Mouse (Mus musculus) heart, embryonic 16.5 days (tissue): Measurements from ENCODE around the gene Galt. TPM values are rescaled to one million over a fixed set of nuclear protein-coding genes. Genes with fewer than 3 reads are reported as not detected.

Source experiments
- ATAC-seq: fragments of 200-750 bp; cut with Nextera tagmentation; replicated peaks from 2 replicates; pipeline ENCODE4 v1.8.0; 2017; ENCODE audit warnings: moderate number of reproducible peaks; ENCODE audit not compliant: insufficient read depth, low FRiP score; ENCODE audit errors: extremely low read depth
- H3K27ac ChIP-seq: fragments of 300-500 bp; sonication (generic); 2 replicates; pipeline ENCODE4 v1.5.1; 2014; ENCODE audit warnings: mild to moderate bottlenecking, low read length, control low read depth, moderate library complexity
- H3K27me3 ChIP-seq: fragments of 300-500 bp; sonication (generic); 2 replicates; pipeline ENCODE4 v1.6.1; 2014; ENCODE audit warnings: low read length, mixed read lengths; ENCODE audit not compliant: control insufficient read depth, insufficient read depth
- H3K36me3 ChIP-seq: fragments of 300-500 bp; sonication (generic); 2 replicates; pipeline ENCODE4 v1.6.1; 2014; ENCODE audit not compliant: control insufficient read depth, insufficient read depth
- H3K4me1 ChIP-seq: fragments of 300-500 bp; sonication (generic); 2 replicates; pipeline ENCODE4 v1.6.1; 2014; ENCODE audit warnings: low read length, mixed read lengths; ENCODE audit not compliant: control insufficient read depth, insufficient read depth
- H3K4me2 ChIP-seq: fragments of 300-500 bp; sonication (generic); 2 replicates; pipeline ENCODE4 v1.6.1; 2014; ENCODE audit warnings: low read depth, mild to moderate bottlenecking, control low read depth, low read length
- H3K4me3 ChIP-seq: fragments of 300-500 bp; sonication (generic); 2 replicates; pipeline ENCODE4 v1.5.1; 2014; ENCODE audit warnings: mild to moderate bottlenecking, control low read depth, low read length
- H3K9ac ChIP-seq: fragments of 300-500 bp; sonication (generic); 2 replicates; pipeline ENCODE4 v1.6.1; 2014; ENCODE audit warnings: low read length, control low read depth
- H3K9me3 ChIP-seq: fragments of 300-500 bp; sonication (generic); replicated peaks from 2 replicates; pipeline ENCODE4 v1.6.1; 2016; ENCODE audit warnings: low read length; ENCODE audit not compliant: control insufficient read depth
- WGBS: fragments of 180-500 bp; shearing (Covaris S2); extraction: QIAGEN DNeasy Blood & Tissue Kit; methylation state at CpG from one replicate; pipeline ENCODE4 v1.1.7; 2014; 5-methylcytosine and 5-hydroxymethylcytosine counted together
- polyA plus RNA-seq: library from polyadenylated mRNA; unstranded; fragments of >200 nt; fragmentation: Nextera tagmentation; extraction: Ambion mirVana; gene quantifications from 2 replicates; pipeline ENCODE4 v1.2.1, GENCODE M21; 2015

Galt gene
- polyA plus RNA-seq, 1 experiment from 2014 or later: 60.6 TPM

DNA sequence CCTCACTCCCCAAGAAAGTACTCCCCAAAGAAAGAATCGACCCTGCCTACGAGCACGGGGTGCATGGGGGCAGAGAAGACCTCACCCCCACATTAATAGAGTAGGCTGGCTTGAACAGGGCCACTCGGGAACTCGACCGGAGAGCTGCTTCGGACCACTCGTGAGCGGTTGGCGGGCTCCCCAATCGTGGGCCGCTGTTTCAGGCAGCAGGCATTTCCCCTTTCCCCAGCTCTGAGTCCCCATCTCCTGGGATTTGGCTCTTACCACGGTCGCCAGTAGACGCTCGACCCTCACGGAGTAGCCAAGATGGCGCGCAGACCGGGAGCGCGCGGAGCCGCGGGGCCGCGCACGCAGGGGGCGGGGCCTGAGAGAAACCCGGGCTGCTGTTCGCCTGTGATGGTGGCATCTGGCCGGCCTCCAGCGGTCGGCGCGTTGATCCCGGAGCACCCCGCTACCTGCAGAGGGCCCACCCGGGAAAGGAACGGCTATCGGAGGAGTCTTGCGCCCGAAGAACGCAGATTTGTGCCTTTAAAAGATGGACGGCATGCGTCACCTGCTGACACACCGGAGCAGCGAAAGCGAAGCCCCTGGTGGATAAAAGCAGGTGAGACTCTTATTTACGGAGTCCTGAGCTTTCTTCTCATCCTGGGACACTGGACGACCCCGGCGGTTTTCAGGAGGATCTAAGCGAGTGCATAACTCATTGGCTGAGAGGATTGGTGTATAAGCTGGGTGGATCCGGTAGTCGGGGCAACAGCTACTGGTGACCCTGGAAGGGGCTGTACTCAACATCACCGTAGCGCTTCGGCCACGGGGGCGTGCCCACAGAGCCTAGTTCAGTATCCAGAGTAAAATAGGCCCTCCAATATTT is 41.6 kb upstream of the Galt start, which contains the start of gene Rpp25l:
Rpp25l (minus strand) TSS at position 338 of the 871 bp plus-strand sequence.
- no peaks in the 10 kb centered on the region for H3K27me3 ChIP-seq
- peak within 1 kb of the TSS; percentile 81 for H3K4me2 ChIP-seq
- peaks cover 19% of the 10 kb centered on the region for H3K4me1 ChIP-seq
- H3K36me3 ChIP-seq: peaks cover 4% of the 10 kb centered on the region; the same call in 1 of the 2 replicates
- H3K9ac ChIP-seq: peak within 1 kb of the TSS; percentile 98
- H3K27ac ChIP-seq: peak within 1 kb of the TSS; percentile 75
- H3K9me3 ChIP-seq: no peaks in the 10 kb centered on the region
- H3K4me3 ChIP-seq: peak within 1 kb of the TSS; percentile 88
- ATAC-seq: peak; percentile 75
- under 1% methylated on average over 61 of the region's 61 CpGs for WGBS

DNA sequence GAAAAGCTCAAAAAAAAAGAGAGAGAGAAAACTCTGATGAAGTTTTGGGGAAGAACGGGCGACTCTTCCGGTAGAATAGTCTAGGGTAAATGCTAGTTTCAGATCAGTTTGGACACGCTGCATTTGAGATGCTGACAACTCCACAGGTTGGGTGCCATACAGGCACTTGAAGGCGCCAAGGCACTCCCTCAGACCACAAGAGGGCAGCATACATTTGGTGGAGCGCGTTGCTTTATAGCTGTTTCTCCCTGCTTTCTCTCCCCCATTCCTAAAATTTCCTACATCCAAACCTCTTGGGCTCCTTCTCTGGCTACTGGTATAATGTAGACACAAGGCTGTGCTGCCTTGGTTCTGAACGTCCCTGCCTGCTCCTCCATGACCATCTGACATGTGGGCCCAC is 40.8 kb upstream of the Galt start:
- Histone ChIP-seq H3K9ac (no peak overlapping the region), H3K27ac (no peak overlapping the region), H3K36me3 (peaks cover 10% of the 10 kb centered on the region), H3K4me3 (peak overlapping the region; percentile 88), H3K4me1 (peaks cover 19% of the 10 kb centered on the region), H3K9me3 (no peaks in the 10 kb centered on the region), H3K4me2 (peak overlapping the region; percentile 81), H3K27me3 (no peaks in the 10 kb centered on the region)
- WGBS: 15% methylated on average over 8 of the region's 8 CpGs
- ATAC-seq: 0 out of 2 replicates have a peak, but pooled peaks have one; percentile 34

DNA sequence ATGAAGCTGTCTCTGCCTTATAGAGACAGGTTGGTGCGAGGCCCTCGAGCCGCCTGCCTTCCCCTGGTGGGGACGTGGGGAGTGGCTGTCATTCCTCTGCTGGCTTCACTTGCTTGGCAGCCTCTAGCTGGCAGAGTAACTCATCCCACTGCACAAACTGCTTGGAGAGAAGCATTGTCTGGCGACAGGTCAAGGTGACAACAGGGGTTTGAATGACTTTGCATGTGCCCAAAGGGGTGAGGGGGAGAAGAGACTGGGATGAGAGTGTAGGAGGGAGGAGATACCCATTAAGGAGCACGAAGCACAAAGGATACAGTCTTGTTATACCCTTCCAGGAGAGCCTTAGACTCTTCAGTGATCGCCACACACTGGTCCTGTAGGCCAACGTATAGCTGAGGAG is 39.9 kb upstream of the Galt start:
- WGBS: 63% methylated on average over 8 of the region's 8 CpGs
- peaks cover 14% of the 10 kb centered on the region for H3K36me3 ChIP-seq
- no peak for ATAC-seq

DNA sequence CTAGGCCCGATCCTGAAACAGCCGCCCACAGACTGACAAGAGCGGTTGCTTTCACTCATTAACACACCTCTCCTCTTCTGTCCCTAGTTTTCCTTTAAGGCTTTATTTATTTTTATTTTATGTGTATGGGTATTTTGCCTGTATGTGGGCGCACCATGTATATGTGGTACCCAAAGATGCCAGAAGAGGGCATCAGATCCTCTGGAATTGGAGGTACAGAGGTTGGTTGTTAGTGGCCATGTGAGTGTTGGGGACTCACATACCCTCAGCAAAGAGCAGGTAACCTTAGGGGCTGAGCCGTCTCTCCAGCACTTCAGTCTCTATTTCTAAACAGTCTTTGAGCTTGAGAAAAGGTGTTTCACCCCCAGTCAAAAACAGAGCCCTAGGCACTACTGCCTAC is 39.4 kb upstream of the Galt start:
- no peaks in the 10 kb centered on the region for H3K27me3 ChIP-seq
- no peak overlapping the region for H3K4me3 ChIP-seq
- peaks cover 19% of the 10 kb centered on the region for H3K4me1 ChIP-seq
- H3K9me3 ChIP-seq: no peaks in the 10 kb centered on the region
- H3K4me2 ChIP-seq: no peak overlapping the region
- no peak overlapping the region for H3K27ac ChIP-seq
- H3K9ac ChIP-seq: no peak overlapping the region
- WGBS: 87% methylated on average over 5 of the region's 5 CpGs
- H3K36me3 ChIP-seq: peaks cover 14% of the 10 kb centered on the region
- ATAC-seq: no peak

More for the DNA sequence above, 39.9 kb upstream of the Galt start:
- Histone ChIP-seq H3K4me2 (no peak overlapping the region), H3K4me1 (peaks cover 19% of the 10 kb centered on the region), H3K27ac (no peak overlapping the region), H3K27me3 (no peaks in the 10 kb centered on the region), H3K9me3 (no peaks in the 10 kb centered on the region), H3K4me3 (no peak overlapping the region), H3K9ac (no peak overlapping the region)

DNA sequence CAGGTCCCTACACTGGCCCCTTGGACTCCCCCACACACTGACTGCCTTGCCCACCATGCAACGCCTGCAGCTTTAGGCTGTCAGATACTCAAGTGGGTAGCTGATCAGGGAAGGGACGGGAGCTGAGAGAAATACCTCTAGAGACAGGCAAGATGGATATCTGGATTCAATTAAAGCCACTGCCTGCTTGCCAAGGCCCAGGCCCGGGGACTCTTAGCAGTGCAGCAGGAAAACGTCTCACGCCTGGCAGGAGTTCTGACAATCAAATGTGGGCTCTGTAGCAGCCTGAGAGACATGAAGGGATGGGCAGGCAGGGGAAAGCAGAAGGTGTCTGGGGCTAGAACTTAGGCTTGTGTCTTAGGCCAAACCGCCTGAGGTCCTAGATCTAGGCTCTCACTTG is 38.2 kb upstream of the Galt start:
- H3K27ac ChIP-seq: no peak overlapping the region
- H3K27me3 ChIP-seq: no peaks in the 10 kb centered on the region
- peaks cover 14% of the 10 kb centered on the region for H3K36me3 ChIP-seq
- H3K4me2 ChIP-seq: no peak overlapping the region
- H3K9me3 ChIP-seq: no peaks in the 10 kb centered on the region
- WGBS: 57% methylated on average over 6 of the region's 6 CpGs
- no peak overlapping the region for H3K4me3 ChIP-seq
- ATAC-seq: no peak
- H3K4me1 ChIP-seq: peaks cover 18% of the 10 kb centered on the region
- no peak overlapping the region for H3K9ac ChIP-seq

DNA sequence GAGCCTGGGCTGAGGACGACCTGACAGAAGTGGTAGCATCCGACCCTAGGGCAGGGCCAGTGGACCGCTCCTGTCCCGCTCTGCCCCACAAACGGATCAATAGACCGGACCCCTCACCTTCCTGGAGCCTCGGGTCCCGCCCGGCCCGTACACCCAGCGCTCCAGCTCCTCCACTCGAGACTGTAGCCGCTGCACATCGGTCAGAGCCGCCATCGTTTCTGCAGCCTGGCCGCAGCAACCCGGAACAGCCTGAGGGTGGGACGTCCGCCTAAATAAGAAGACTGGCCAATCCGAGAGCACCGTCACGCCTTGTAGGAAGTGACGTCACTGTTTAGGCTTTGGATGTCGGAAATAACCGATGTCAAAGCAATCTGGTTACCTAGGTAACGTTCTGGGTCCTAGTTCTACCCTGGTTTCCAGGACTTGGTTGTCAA is 32.1 kb upstream of the Galt start, which contains the start of gene Dctn3:
Dctn3 (minus strand) TSS at position 253 of the 434 bp plus-strand sequence.
- under 1% methylated on average over 27 of the region's 27 CpGs for WGBS
- peaks cover 43% of the 10 kb centered on the region for H3K27me3 ChIP-seq
- H3K4me1 ChIP-seq: peaks cover 12% of the 10 kb centered on the region; the same call in 1 of the 2 replicates
- peak within 1 kb of the TSS; percentile 89 for H3K4me2 ChIP-seq
- no peaks in the 10 kb centered on the region for H3K9me3 ChIP-seq
- ATAC-seq: peak; percentile 96
- H3K4me3 ChIP-seq: peak within 1 kb of the TSS; percentile 91
- H3K36me3 ChIP-seq: peaks cover 14% of the 10 kb centered on the region
- peak within 1 kb of the TSS; percentile 90 for H3K9ac ChIP-seq
- no peak within 1 kb of the TSS for H3K27ac ChIP-seq

DNA sequence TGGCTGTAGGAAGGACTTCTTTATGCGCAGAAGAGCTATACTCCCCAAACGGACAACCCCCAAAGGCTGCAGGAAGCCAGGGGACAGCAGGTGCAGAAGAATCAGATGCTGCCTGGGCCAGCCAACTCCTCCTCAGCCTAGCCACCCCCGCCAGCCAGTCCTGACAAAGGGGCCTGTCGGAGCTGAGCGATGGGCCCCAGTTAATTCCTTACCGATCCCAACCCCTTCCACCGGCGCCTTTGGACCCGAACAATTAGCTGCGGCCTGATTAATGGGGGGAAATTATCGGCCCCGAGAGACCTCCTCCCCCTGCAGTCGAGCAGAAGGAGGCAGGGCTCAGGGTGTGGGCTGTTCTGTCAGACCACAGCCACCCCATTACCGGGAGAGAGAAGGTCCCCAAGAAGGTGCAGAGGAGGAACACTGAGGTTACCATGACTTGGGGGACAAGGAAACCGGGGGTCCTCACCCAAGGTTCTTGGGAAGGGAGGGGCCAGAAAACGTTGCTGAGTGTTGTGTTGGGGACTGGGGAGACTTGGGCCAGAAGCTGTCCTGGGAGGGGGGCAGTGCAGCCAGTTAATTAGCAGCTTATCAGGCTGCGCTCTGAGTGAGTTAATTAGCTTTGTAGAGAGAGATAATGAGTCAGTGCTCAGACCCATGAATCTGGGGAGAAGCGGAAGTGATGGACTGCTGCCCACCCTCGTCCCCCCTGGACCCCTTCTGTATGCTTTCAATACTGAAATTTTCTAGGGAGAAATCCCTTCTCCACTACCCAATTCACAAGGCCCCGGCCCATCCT is 28.0 kb upstream of the Galt start:
- ATAC-seq: no peak
- Histone ChIP-seq H3K27ac (no peak overlapping the region), H3K9me3 (no peaks in the 10 kb centered on the region), H3K4me2 (no peak overlapping the region), H3K9ac (no peak overlapping the region), H3K4me1 (peaks cover 12% of the 10 kb centered on the region; the same call in 1 of the 2 replicates), H3K4me3 (no peak overlapping the region), H3K36me3 (no peaks in the 10 kb centered on the region), H3K27me3 (peaks cover 74% of the 10 kb centered on the region)
- 17% methylated on average over 20 of the region's 20 CpGs for WGBS

DNA sequence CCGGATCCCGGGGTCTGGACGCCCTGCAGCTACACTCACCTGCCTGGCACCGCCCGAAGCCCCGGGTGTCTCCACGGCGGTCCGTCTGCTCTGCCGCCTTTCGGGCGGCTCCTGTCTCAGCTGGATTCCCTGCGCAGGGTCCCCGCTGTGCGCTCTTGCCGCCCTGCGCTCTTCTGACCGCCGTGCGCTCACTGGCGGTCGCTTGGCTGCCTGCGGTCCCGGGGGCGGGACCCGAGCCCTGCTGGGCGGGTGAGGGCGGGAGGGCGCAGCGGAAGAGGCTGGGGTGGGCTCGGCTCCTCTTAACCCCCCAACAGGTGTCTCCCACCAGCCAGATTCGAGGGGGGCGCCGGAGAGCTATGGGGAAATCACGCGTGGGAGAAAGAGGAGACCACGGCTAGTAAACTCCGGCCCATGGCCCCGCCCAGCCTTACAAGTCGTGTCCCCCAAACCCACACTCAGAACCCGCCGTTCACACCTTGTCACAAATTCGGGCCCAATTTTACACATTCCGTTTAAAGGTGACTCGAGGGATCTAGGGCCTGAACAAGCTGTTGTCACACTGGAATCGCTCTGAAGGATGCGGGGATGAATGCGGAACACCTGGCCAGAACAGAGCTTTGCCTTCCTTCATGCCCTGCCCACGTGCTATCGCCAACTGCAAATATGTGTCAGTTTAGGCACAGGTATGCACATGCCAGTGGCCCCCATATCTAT is 23.8 kb upstream of the Galt start, which contains the start of gene Arid3c:
Arid3c (minus strand) TSS at position 91 of the 714 bp plus-strand sequence.
- 0 out of 2 replicates have a peak, but pooled peaks cover 5% of the 10 kb centered on the region for H3K4me1 ChIP-seq
- H3K27ac ChIP-seq: no peak within 1 kb of the TSS
- H3K9ac ChIP-seq: no peak within 1 kb of the TSS
- ATAC-seq: no peak; the same call in 1 of the 2 replicates
- H3K9me3 ChIP-seq: no peaks in the 10 kb centered on the region
- peaks cover 64% of the 10 kb centered on the region for H3K27me3 ChIP-seq
- whole genome bisulfite sequencing: 2% methylated on average over 50 of the region's 50 CpGs
- peak within 1 kb of the TSS; percentile 66 for H3K4me2 ChIP-seq
- peak within 1 kb of the TSS; percentile 47 for H3K4me3 ChIP-seq
- H3K36me3 ChIP-seq: no peaks in the 10 kb centered on the region
